Mouse (Mus musculus): ENCODE data around the gene Ppp1r21.

Ppp1r21 gene

DNA sequence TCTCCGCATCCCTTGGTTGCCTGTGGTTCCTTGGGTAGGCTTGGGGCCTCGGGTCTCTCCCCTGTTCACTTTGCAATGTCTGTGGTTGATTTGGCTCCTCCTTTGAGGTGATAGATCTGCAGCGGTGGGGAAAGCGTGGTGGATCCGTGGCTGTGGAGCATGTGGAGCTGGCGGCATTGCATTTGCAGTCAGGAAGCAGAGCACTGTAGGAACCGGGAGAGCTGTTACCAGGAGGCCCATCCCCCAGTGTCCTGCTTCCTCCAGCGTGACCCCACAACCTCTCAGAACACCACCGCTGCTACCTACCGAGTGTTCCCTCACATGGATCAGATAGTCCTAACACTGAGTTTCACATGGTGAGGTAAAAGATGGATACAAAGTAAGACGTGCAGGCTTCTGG is 40.9 kb downstream of the Ppp1r21 start:
- in situ Hi-C loops (cut with MboI, MseI), result no loop called here

GRCm38 (mm10) chr17:88574811-88575210 is 44.9 kb downstream of the Ppp1r21 start:
- in situ Hi-C loops (cut with MboI, MseI), result no loop called here

- in situ Hi-C loops (cut with MboI, MseI), result no loop called here
Measured at GRCm38 (mm10) chr17:88578522-88579242, 48.8 kb downstream of the Ppp1r21 start.

DNA sequence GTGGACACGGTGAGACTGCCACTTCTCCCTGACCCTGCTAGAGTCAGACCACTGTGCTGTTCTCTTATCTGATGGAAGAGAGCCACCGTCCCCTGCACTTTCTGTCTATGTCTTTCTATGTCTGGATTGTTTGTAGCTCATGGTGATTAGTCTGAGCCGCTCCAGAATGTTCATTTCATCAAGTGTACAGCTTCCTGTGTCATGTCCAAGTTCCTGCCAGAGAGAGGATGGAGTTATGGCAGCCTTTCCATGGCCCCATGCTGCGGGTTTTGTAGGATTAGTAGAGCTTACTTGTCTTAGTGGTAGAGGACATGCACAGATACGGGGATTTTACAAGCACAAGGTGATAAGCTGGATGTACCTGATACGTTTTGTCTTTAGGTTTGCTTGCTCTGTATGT is 50.6 kb downstream of the Ppp1r21 start:
- in situ Hi-C loops (cut with MboI, MseI), result no loop called here

DNA sequence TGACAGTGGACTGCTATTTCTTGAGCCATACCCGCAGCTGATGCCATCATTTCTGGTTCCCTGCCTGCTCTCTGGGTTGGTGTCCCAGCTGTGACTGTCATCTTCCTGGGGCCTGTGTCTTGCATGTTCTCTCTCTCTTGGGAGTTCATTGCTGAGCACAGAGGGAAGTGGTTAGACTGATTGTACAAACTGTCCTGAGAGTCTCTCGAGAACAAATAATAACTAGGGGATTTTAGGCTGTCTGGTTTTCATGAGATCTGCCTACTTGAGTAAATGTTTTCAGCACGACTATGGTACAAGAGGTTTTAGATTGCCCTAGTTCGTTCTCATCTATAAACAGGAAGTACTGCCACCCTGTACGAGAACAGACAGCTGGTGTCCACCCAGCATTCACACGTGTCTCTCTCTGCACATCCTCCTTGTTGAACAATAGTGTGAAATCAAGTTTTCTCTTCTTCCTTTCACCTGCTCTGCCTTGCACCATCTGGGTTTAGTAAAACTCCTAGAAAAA is 51.6 kb downstream of the Ppp1r21 start:
- in situ Hi-C loops (cut with MboI, MseI), result no loop called here

DNA sequence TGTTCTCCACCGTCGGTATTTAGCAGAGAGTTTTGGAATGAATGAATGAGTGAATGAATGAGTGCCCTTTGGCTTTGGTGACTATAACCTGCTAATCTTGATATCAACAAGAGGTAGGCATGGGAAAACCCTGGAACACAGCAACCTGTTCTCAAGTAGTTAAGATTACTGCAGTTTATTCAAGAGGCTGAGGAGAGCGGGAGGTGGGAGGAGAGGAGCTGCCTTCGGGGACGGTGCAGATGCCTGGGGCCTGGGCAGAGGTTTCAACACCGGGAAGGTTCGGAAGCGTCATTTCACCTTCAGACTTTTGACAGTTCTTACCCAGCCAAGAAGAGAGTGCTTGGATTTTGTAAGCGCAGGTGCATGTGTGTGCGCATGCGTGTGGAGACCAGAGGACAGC is 53.1 kb downstream of the Ppp1r21 start:
- in situ Hi-C loops (cut with MboI, MseI), result no loop called here

- in situ Hi-C loops (cut with MboI, MseI), result no loop called here
Measured at GRCm38 (mm10) chr17:88583411-88583810, 53.5 kb downstream of the Ppp1r21 start.

DNA sequence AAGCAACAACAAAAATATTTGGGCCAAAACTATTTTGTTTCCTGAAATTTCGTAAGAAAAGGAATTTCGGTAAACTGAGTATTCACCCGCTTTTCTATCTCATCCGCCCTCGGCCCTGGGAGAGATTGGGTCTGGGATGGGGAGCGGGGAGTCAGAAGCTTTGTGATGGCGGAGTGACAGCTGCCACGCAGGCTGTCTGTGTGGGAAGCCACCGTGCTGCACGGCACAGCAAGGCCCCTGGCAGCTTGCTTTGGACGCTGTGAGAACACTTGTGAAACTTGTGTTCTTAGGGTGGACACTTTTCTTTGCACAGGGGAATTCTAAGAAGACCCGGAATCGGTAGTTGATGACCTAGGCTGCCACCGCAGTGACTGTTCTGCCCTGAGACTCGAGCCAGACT is 57.5 kb downstream of the Ppp1r21 start:
- in situ Hi-C loops (cut with MboI, MseI), result no loop called here

DNA sequence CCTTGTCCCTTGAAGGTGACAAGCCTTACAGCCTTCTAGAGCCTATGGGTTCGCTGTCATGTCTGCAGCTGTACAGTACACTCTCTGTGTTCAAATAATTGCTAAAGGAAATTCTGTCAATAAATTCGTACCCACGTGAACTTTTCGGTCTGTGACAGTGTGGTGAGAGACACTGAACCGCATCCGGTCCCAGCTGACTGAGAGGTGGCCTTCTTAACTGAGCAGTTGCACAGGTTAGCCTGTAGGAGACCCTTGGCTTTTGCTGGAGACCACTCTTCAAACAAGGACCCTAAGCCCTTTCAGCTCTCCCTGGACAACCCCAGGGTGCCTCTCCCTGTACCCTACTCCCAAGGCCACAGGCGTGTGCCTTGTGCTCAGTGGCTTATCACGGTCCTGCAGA is 58.3 kb downstream of the Ppp1r21 start:
- in situ Hi-C loops (cut with MboI, MseI), result no loop called here

DNA sequence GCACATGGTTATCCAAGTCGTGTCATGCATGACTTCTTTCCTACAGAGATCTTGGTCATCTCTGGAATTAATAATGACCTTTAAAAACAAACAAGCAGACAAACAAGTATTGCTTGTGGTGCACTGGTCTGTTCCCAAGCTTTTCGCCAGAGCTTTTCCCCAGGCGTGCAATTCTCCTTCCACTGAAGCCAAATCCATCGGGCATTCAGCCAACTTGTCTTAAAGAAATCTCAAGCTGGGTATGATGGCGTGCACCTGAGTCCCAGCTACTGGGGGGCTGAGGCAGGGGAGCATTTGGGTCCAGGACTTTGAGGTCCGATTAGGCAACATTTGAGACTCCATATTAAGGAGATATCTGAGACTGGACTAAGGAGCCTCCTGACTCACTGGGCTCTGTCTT is 60.3 kb downstream of the Ppp1r21 start:
- in situ Hi-C loops (cut with MboI, MseI), result no loop called here

GRCm38 (mm10) chr17:88595071-88595470 is 65.2 kb downstream of the Ppp1r21 start:
- in situ Hi-C loops (cut with MboI, MseI), result no loop called here

DNA sequence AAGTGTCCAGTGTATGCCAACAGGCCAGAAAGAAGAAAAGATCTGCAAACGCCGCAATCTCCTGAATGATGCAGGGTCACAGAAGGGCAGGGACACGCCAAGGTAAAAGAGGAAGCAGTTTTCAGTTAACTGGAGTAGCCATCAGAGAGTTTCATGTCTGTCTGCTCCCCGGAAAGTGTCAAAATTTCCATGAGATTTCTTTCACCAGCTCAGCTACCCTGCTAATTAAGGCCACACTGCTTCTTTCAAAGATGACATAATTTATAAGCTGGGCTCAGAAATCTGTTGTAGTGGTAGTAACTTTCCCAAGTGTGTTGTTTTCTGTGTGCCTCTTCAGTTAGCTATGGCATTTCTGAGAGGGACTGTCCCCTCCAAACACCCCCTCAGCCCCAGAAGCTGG is 66.2 kb downstream of the Ppp1r21 start:
- in situ Hi-C loops (cut with MboI, MseI), result no loop called here

DNA sequence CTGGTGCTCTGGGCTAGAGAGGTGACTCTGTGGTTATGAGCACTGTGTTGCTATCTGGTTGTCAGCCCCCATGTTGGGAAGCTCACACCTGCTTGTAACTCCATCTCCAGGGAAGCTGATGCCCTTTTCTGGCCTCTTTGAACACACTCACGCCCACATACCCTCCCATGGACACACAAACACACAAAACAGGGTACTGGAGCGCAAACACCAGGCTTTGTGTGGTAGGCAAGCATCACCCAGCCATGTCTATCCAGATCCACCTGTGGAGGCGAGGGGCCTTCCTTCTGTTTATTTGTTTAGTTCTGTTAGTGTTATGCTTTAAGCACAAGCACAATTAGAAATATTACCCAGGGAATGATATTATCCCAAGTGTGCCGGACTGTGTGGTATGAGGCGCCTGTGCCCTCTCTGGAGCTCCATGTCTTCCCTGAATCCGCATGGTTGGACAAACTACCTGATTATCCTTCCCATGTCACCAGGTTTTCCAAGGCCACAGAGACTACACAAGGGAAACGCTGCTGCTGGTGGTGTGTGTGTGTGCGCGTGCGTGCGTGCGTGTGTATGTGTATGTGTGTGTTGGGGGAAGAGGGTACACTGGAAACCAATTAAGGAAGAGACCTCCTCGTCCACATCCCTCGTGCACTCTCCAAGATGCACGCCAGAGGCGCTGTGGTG is 66.8 kb downstream of the Ppp1r21 start:
- in situ Hi-C loops (cut with MboI, MseI), result no loop called here

GRCm38 (mm10) chr17:88597222-88598055 is 67.5 kb downstream of the Ppp1r21 start, which contains the start of gene Ston1:
Gene Ston1, plus strand, starts transcription at chr17:88597684.
- in situ Hi-C loops (cut with MboI, MseI), result no loop called here

GRCm38 (mm10) chr17:88598056-88598420 is 68.1 kb downstream of the Ppp1r21 start:
- in situ Hi-C loops (cut with MboI, MseI), result no loop called here

GRCm38 (mm10) chr17:88598570-88599368 is 68.9 kb downstream of the Ppp1r21 start:
- in situ Hi-C loops (cut with MboI, MseI), result no loop called here

- in situ Hi-C loops (cut with MboI, MseI), result no loop called here
Measured at GRCm38 (mm10) chr17:88600492-88601026, 70.6 kb downstream of the Ppp1r21 start.

- in situ Hi-C loops (cut with MboI, MseI), result no loop called here
Measured at GRCm38 (mm10) chr17:88603943-88604342, 74.0 kb downstream of the Ppp1r21 start.

- in situ Hi-C loops (cut with MboI, MseI), result no loop called here
Measured at GRCm38 (mm10) chr17:88606056-88606455, 76.1 kb downstream of the Ppp1r21 start.

GRCm38 (mm10) chr17:88609361-88609760 is 79.4 kb downstream of the Ppp1r21 start:
- in situ Hi-C loops (cut with MboI, MseI), result no loop called here

DNA sequence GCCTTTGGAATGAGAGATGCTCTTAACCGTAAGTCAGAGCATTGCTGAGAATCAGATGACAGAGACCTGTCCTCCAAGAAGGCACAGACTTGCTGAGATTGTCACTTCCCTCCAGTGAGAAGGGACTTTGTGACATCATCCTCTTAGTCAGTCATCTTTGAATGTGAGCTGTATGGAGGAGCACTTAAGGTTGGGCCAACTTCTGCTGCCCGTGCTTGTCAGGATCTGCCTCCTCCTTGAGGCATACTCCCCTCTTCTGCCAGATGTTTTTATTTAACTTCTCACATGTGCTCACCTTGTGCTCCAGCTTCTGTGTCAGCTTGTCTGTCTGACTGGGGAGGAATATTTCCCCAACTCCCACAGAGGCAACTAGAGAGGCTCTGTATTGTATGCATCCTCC is 81.1 kb downstream of the Ppp1r21 start:
- in situ Hi-C loops (cut with MboI, MseI), result no loop called here
